Mouse (Mus musculus) frontal cortex, postnatal 14 days (tissue): ENCODE results near the gene Olfr61.
"Not testable (repeated sequence)": the region's sequence is repeated elsewhere in the genome, so short reads cannot be mapped to it uniquely, and the experiment has no call there.

Source experiments
- DNase-seq, 2 experiments: peaks; one replicate each; pipeline ENCODE4 v3.0.0; 2022; ENCODE audit warnings: low spot score in 2 of 2

The Olfr61 gene

GRCm38 (mm10) chr7:140628670-140629069 is at the start of gene Olfr61:
Olfr61 (plus strand) TSS chr7:140628970.
- not testable (repeated sequence) for DNase-seq

DNA sequence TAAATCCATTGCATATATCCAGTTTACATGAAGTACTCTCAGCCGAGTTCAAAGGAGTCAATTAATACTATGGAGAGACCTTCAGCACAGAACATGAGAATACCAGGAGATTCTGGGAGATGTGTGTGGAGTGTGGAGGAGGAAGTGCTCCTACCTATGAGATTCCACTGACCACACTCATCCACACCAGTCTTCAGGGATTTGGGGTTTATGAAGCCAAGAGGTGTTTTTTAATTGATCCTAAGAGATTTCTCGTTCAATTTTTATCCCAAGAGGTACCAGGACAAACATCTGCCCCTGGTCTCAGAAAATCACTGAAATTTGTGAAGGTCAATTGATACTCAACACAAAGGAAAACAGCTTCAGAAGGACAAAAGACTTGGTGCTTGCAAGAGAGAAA is 27.8 kb upstream of the Olfr61 start, which contains the start of gene Olfr46:
Gene Olfr46 (plus strand): TSS at position 301 of the 400 bp plus-strand sequence.
- DNase-seq = not testable (repeated sequence)

DNA sequence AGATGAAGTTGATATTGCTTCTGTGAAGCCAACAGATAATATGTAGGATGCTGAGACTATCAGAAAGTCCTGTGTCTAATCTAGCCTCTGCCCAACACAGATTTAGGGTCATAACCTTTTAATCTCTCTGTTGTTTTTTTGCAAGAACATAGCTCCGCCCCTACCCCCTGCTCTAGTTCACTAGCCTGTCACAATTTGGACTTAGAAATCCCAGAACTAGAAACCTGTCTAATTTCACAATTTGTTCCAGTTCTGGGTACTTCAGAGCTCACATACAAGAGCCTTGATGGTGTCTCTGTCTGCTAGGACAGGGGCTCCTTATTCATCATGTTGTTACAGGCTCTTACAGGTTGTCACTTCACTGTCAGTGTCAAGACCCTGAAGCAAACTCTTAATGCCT is 1.8 kb downstream of the Olfr61 start:
- DNase-seq = no peak

DNA sequence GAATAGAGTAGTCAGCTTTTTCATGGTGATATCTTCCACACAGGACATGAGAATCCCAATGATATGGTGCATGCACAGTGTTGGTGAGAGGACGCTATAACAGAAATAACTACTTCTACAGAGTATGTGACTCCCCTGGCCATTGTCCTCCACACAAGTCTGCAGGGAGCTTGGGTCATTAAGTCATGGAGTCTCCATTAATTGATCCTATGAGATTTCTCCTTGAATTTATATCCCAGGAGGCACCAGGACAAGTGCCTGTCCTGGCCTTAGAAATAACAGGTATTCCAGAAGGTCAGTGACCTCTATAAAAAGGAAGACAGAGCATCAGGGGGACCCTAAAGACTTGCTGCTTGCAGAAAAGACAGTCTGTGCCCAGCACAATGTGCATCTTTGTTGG is 17.4 kb downstream of the Olfr61 start, which contains the start of gene Olfr53:
Gene Olfr53 (plus strand): TSS at position 301 of the 400 bp plus-strand sequence.
- DNase-seq = no peak

GRCm38 (mm10) chr7:140659630-140660029 is 30.9 kb downstream of the Olfr61 start, which contains the start of gene Olfr539:
Olfr539 (plus strand) TSS chr7:140659930.
- DNase-seq = no peak

DNA sequence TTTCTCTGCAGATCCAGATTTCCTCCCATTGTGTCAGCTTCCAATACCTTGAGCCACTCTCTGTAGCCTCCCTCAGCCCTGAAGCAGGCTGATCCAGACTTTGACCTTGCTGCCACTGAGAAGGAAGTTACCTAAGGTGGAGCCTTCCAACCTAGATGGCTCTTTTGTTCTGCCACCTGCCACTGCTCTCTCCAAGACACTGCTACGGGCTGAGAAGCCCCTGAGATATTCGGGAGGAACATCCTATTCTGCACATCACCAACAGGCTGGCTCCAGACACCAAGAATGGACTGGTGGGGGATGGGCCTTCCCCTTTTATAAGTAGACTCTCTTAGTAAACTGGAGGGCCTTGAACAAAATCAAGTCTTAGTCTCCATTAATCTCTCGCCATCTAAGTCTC is 41.9 kb downstream of the Olfr61 start:
- DNase-seq = not testable (repeated sequence)

DNA sequence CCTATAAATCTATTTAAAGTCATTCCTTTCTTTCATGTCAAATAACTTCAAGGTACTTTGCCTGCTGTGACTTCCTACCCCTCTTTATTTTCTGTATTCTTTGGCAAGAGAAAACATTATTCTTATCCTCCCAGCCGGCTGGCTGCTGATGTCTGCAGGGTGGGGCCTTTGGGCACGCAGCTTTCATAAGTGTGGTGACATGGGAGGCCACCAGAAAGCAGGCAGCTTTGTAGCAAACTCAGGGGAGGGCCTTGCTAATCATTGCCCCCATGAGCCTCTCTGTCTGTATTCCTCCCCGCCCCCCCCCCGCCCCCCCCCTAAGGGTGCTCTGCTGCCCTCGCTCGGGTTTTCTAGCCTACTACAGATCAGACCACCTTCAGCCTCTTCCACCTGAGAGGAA is 47.1 kb downstream of the Olfr61 start:
- no peak for DNase-seq

GRCm38 (mm10) chr7:140679591-140679990 is 50.8 kb downstream of the Olfr61 start:
- DNase-seq = not testable (repeated sequence)

DNA sequence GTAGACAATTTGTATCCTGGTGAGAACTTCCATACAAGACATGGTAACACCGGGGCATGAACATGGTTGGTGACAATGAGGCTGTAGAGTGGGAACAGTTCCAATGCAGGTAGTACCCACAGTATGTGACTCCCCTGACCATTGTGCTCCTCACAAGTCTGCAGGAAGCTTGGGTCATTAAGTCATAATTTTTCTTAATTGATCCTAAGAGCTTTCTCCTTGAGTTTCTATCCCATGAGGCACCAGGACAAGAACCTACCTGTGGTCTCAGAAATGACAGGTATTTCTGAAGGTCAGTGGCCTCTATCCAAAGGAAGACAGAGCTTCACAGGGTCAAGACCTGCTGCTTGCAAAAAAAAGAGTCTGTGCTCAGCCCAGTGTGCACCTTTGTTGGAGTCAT is 52.9 kb downstream of the Olfr61 start, which contains the start of gene Olfr45:
Gene Olfr45 (plus strand): TSS at position 301 of the 400 bp plus-strand sequence.
- DNase-seq = no peak
